Mouse (Mus musculus): ENCODE measurements at regions not wholly inside any gene's neighbourhood (a gene's known extent, or its start where the extent isn't known, plus 50 kb on each side); places are given as distances from the start of the nearest gene placed in this dataset.

GRCm38 (mm10) chr9:84720454-84720853 is 592.1 kb upstream of the Gm11114 start:
- TF ChIP-seq CTCF (IDR thresholded peaks at IDR 0.05; ENCODE audit: low read depth), result no peak
- no peak for TF ChIP-seq EP300 (optimal IDR thresholded peaks at IDR 0.05)

Measured in stomach, postnatal 0 days (tissue).